Mouse (Mus musculus) cerebellum, adult 2 months (tissue): ENCODE measurements at regions not wholly inside any gene's neighbourhood (a gene's known extent, or its start where the extent isn't known, plus 50 kb on each side); places are given as distances from the start of the nearest gene placed in this dataset.
"Not testable (repeated sequence)": the region's sequence is repeated elsewhere in the genome, so short reads cannot be mapped to it uniquely, and the experiment has no call there.

Experiments used
- CTCF ChIP-seq: fragments of 200-500 bp; IDR thresholded peaks from 2 replicates; pipeline ENCODE4 v1.5.1; 2011; ENCODE audit warnings: low read depth, mild to moderate bottlenecking, control low read depth, low read length, moderate library complexity, borderline replicate concordance; ENCODE audit not compliant: insufficient read depth
- POLR2A ChIP-seq: fragments of 200-500 bp; IDR thresholded peaks from 2 replicates; pipeline ENCODE4 v1.6.1; 2011; ENCODE audit warnings: low read length, control low read depth, borderline replicate concordance; ENCODE audit not compliant: insufficient read depth

- TF ChIP-seq CTCF, POLR2A: not testable (repeated sequence)
Measured at GRCm38 (mm10) chr13:26113723-26114122, 656.2 kb downstream of the Hdgfl1 start.
